Mouse (Mus musculus) megakaryocyte, embryonic 14.5 days (primary cell): ENCODE measurements at regions not wholly inside any gene's neighbourhood (a gene's known extent, or its start where the extent isn't known, plus 50 kb on each side); places are given as distances from the start of the nearest gene placed in this dataset.

Experiments
- FLI1 ChIP-seq: IDR thresholded peaks from 2 replicates; pipeline ENCODE4 v1.6.1; 2012; ENCODE audit warnings: low read length, inconsistent platforms, mixed read lengths
- GATA1 ChIP-seq: IDR thresholded peaks from 3 replicates; pipeline ENCODE4 v1.6.1; 2012; ENCODE audit warnings: mixed read lengths, low read length, inconsistent platforms, borderline replicate concordance

DNA sequence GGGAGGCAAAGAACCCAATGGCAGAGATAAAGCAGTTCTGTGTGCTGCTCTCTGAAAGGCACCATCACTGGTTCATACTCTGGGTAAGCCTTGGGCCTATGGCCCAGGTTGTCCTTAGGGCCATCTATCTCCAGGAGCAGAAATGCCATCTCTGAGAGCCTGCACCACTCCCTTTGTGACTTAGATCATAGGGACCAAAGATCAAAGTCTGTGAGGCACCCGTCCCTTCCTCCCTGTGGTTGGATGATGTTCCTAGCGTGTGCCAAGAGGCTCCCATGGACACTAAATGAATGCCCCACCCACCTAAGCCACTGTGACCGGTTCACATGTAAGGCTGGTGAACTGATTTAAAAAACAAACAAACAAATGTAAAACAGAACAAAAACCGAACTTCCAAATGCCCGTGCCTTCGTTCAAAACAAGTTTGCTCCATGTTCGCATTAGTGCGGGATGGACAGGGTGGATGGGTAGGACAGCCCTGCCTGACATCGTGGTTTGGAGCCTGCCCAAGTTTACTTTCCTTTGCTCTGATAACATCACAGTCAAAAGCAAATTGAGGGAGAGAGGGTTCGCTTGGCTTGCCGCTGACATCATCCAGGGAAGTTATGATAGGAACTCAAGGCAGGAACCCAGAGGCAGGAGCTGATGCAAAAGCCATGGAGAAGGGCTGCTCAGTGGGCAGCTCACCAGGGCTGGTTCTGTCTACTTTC is 418.6 kb downstream of the Med13l start:
- TF ChIP-seq GATA1: no peak
- no peak for TF ChIP-seq FLI1
